Comparison of ENCODE assay signal across 28 mouse cellular contexts in genomic region chr3:93368171-93368570, GRCm38 (mm10). TPM values are rescaled to one million over a fixed set of nuclear protein-coding genes. Genes with fewer than 3 reads are reported as not detected.
A peak's percentile ranks its signal among the peaks of the same experiment; 100 is the strongest.
DNase-seq lines count a peak whose midpoint lies in the region; ATAC-seq and TF ChIP-seq lines count a peak whose summit lies in the region.
"Had no signal": no experiment of that assay in that cellular context is flagged by ENCODE, and none has a peak within 500 bp of the region (broad histone marks: within the 10 kb centered on the region; RNA-seq: fewer than 3 reads in every experiment).

No protein-coding gene starts in this region.

- TF ChIP-seq EP300 in liver, postnatal 0 days (IDR thresholded peaks at IDR 0.05; ENCODE audit: low read depth) = no peak
- no peak for TF ChIP-seq EP300 in stomach, postnatal 0 days (optimal IDR thresholded peaks at IDR 0.05)

- H3K4me1 ChIP-seq in intestine, embryonic 14.5 days (replicated peaks; ENCODE audit: control insufficient read depth, insufficient read depth, low read length) = no peaks in the 10 kb centered on the region
- no peaks in the 10 kb centered on the region for H3K4me1 ChIP-seq in intestine, postnatal 0 days (replicated peaks; ENCODE audit: control insufficient read depth, insufficient read depth, low read length)
- no peaks in the 10 kb centered on the region; the same call in none of the 2 replicates for H3K4me1 ChIP-seq in liver, embryonic 16.5 days (ENCODE audit: control insufficient read depth, low read depth, low read length)
- 0 out of 2 replicates have a peak, but pooled peaks cover 7% of the 10 kb centered on the region for H3K4me1 ChIP-seq in liver, postnatal 0 days (ENCODE audit: insufficient read depth)
- no peaks in the 10 kb centered on the region for H3K4me1 ChIP-seq in stomach, embryonic 15.5 days
- H3K4me1 ChIP-seq in stomach, postnatal 0 days (replicated peaks; ENCODE audit: control insufficient read depth, insufficient read depth) = no peaks in the 10 kb centered on the region
- H3K4me1 ChIP-seq: embryonic facial prominence, embryonic 15.5 days; forebrain, embryonic 10.5 days; forebrain, embryonic 15.5 days; hindbrain, embryonic 12.5 days had no signal

- H3K27ac ChIP-seq in intestine, embryonic 14.5 days (ENCODE audit: low read depth) = no peak overlapping the region
- no peak overlapping the region for H3K27ac ChIP-seq in intestine, postnatal 0 days (ENCODE audit: low read depth, low read length)
- no peak overlapping the region for H3K27ac ChIP-seq in liver, embryonic 16.5 days (ENCODE audit: low read length)
- H3K27ac ChIP-seq in liver, postnatal 0 days (ENCODE audit: low read depth) = no peak overlapping the region
- H3K27ac ChIP-seq in stomach, embryonic 15.5 days = peak overlapping the region; percentile 64; the same call in 1 of the 2 replicates
- no peak overlapping the region for H3K27ac ChIP-seq in stomach, postnatal 0 days (replicated peaks)
- H3K27ac ChIP-seq: forebrain, embryonic 10.5 days; forebrain, embryonic 15.5 days; heart, embryonic 10.5 days; hindbrain, embryonic 12.5 days had no signal

- H3K36me3 ChIP-seq in intestine, embryonic 14.5 days (ENCODE audit: control insufficient read depth, insufficient read depth, low read length) = no peaks in the 10 kb centered on the region
- H3K36me3 ChIP-seq in intestine, postnatal 0 days (ENCODE audit: control insufficient read depth, insufficient read depth) = no peaks in the 10 kb centered on the region
- H3K36me3 ChIP-seq in liver, embryonic 16.5 days (ENCODE audit: control insufficient read depth, insufficient read depth) = no peaks in the 10 kb centered on the region
- no peaks in the 10 kb centered on the region for H3K36me3 ChIP-seq in liver, postnatal 0 days (replicated peaks; ENCODE audit: insufficient read depth, low read length)
- no peaks in the 10 kb centered on the region for H3K36me3 ChIP-seq in stomach, embryonic 15.5 days
- no peaks in the 10 kb centered on the region for H3K36me3 ChIP-seq in stomach, postnatal 0 days (ENCODE audit: control insufficient read depth, insufficient read depth, low read length)
- H3K36me3 ChIP-seq: embryonic facial prominence, embryonic 15.5 days; forebrain, embryonic 10.5 days; forebrain, embryonic 15.5 days; G1E; heart, embryonic 10.5 days; hindbrain, embryonic 12.5 days had no signal

- H3K4me2 ChIP-seq in intestine, embryonic 14.5 days (ENCODE audit: low read length) = no peak overlapping the region
- no peak overlapping the region for H3K4me2 ChIP-seq in intestine, postnatal 0 days (replicated peaks; ENCODE audit: low read depth)
- no peak overlapping the region for H3K4me2 ChIP-seq in liver, embryonic 16.5 days (ENCODE audit: low read depth, low read length)
- H3K4me2 ChIP-seq in liver, postnatal 0 days (ENCODE audit: low read depth, low read length) = no peak overlapping the region
- H3K4me2 ChIP-seq in stomach, embryonic 15.5 days = no peak overlapping the region
- H3K4me2 ChIP-seq in stomach, postnatal 0 days (replicated peaks; ENCODE audit: low read depth) = no peak overlapping the region
- H3K4me2 ChIP-seq: embryonic facial prominence, embryonic 15.5 days; forebrain, embryonic 15.5 days; hindbrain, embryonic 12.5 days had no signal

- DNase-seq in intestine, embryonic 14.5 days (ENCODE audit: low spot score) = no peak
- DNase-seq in liver, postnatal 0 days = no peak
- DNase-seq in stomach, postnatal 0 days (ENCODE audit: low spot score) = no peak
- DNase-seq in heart, adult 9 months (ENCODE audit: low spot score in 2 of 2) = no peak
- DNase-seq: adrenal gland, adult 8-10 months; B cell, adult 2 months; cerebellum, adult 11 months; cerebellum, adult 8-10 months; cerebellum, postnatal 14 days; embryo, embryonic 11 days; gastrocnemius, postnatal 36 days; heart, adult 11 months; heart, postnatal 10 days; heart, postnatal 4 days had no signal

- ATAC-seq in intestine, embryonic 14.5 days (replicated peaks; ENCODE audit: low FRiP score, low TSS enrichment, low read depth) = 0 out of 2 replicates have a peak, but pooled peaks have one; percentile 59
- ATAC-seq in intestine, postnatal 0 days = no peak
- ATAC-seq in liver, embryonic 16.5 days (ENCODE audit: low read depth) = peak; percentile 35; the same call in 1 of the 2 replicates
- ATAC-seq in liver, postnatal 0 days = no peak
- ATAC-seq in stomach, embryonic 15.5 days (ENCODE audit: insufficient read depth, low FRiP score, low read depth) = no peak
- no peak for ATAC-seq in stomach, postnatal 0 days (ENCODE audit: low FRiP score, low TSS enrichment)
- ATAC-seq: CD4-positive, CD25-positive, alpha-beta regulatory T cell, adult 4 months; forebrain, embryonic 15.5 days had no signal

- WGBS in intestine, embryonic 14.5 days = 75% methylated on average over 1 of the region's 1 CpGs
- 22% methylated on average over 1 of the region's 1 CpGs for WGBS in intestine, postnatal 0 days
- 11% methylated on average over 1 of the region's 1 CpGs for WGBS in liver, embryonic 16.5 days (ENCODE audit: insufficient replicate concordance)
- 43% methylated on average over 1 of the region's 1 CpGs for WGBS in liver, postnatal 0 days (ENCODE audit: insufficient replicate concordance)
- 48% methylated on average over 1 of the region's 1 CpGs for WGBS in stomach, embryonic 15.5 days
- WGBS in stomach, postnatal 0 days = 43% methylated on average over 1 of the region's 1 CpGs

- no peak overlapping the region for H3K9ac ChIP-seq in intestine, embryonic 14.5 days (ENCODE audit: low read length)
- no peak overlapping the region for H3K9ac ChIP-seq in intestine, postnatal 0 days (ENCODE audit: low read depth, low read length)
- H3K9ac ChIP-seq in liver, embryonic 16.5 days (ENCODE audit: low read depth, low read length) = no peak overlapping the region
- H3K9ac ChIP-seq in liver, postnatal 0 days (replicated peaks) = no peak overlapping the region
- no peak overlapping the region for H3K9ac ChIP-seq in stomach, embryonic 15.5 days
- no peak overlapping the region for H3K9ac ChIP-seq in stomach, postnatal 0 days (ENCODE audit: low read length)
- H3K9ac ChIP-seq: embryonic facial prominence, embryonic 15.5 days; forebrain, embryonic 15.5 days; hindbrain, embryonic 12.5 days had no signal

- no peak overlapping the region for H3K4me3 ChIP-seq in intestine, embryonic 14.5 days (ENCODE audit: low read depth, low read length)
- no peak overlapping the region for H3K4me3 ChIP-seq in intestine, postnatal 0 days (ENCODE audit: low read depth, low read length)
- no peak overlapping the region for H3K4me3 ChIP-seq in liver, embryonic 16.5 days (ENCODE audit: low read depth, low read length)
- no peak overlapping the region for H3K4me3 ChIP-seq in liver, postnatal 0 days (ENCODE audit: low read depth, low read length)
- H3K4me3 ChIP-seq in stomach, embryonic 15.5 days (replicated peaks) = no peak overlapping the region
- H3K4me3 ChIP-seq in stomach, postnatal 0 days (ENCODE audit: low read depth, low read length) = no peak overlapping the region
- H3K4me3 ChIP-seq: embryonic facial prominence, embryonic 15.5 days; erythroblast, embryonic 14.5 days; forebrain, embryonic 10.5 days; forebrain, embryonic 15.5 days; heart, embryonic 10.5 days; hindbrain, embryonic 12.5 days had no signal

- no peaks in the 10 kb centered on the region for H3K9me3 ChIP-seq in intestine, embryonic 14.5 days (ENCODE audit: control insufficient read depth, low read length)
- no peaks in the 10 kb centered on the region for H3K9me3 ChIP-seq in intestine, postnatal 0 days (ENCODE audit: control insufficient read depth)
- H3K9me3 ChIP-seq in liver, embryonic 16.5 days (replicated peaks; ENCODE audit: control insufficient read depth, low read length) = no peaks in the 10 kb centered on the region
- H3K9me3 ChIP-seq in liver, postnatal 0 days (ENCODE audit: low read length) = no peaks in the 10 kb centered on the region
- H3K9me3 ChIP-seq in stomach, embryonic 15.5 days = no peaks in the 10 kb centered on the region
- no peaks in the 10 kb centered on the region for H3K9me3 ChIP-seq in stomach, postnatal 0 days (ENCODE audit: control insufficient read depth, low read length)
- H3K9me3 ChIP-seq: embryonic facial prominence, embryonic 15.5 days; forebrain, embryonic 10.5 days; forebrain, embryonic 15.5 days; heart, embryonic 10.5 days; hindbrain, embryonic 12.5 days had no signal

- TF ChIP-seq CTCF in intestine, postnatal 0 days (IDR thresholded peaks at IDR 0.05; ENCODE audit: low read depth) = no peak
- no peak for TF ChIP-seq CTCF in liver, postnatal 0 days (IDR thresholded peaks at IDR 0.05; ENCODE audit: low read depth)
- no peak for TF ChIP-seq CTCF in stomach, postnatal 0 days (IDR thresholded peaks at IDR 0.05; ENCODE audit: low read depth)

- H3K27me3 ChIP-seq in intestine, embryonic 14.5 days (replicated peaks; ENCODE audit: control insufficient read depth, insufficient read depth, low read length) = no peaks in the 10 kb centered on the region
- H3K27me3 ChIP-seq in intestine, postnatal 0 days (replicated peaks; ENCODE audit: control insufficient read depth, insufficient read depth, low read length) = no peaks in the 10 kb centered on the region
- H3K27me3 ChIP-seq in liver, embryonic 16.5 days (ENCODE audit: control insufficient read depth, insufficient read depth, low read depth, low read length) = no peaks in the 10 kb centered on the region
- H3K27me3 ChIP-seq in liver, postnatal 0 days (ENCODE audit: insufficient read depth, low read length) = no peaks in the 10 kb centered on the region
- H3K27me3 ChIP-seq in stomach, embryonic 15.5 days (replicated peaks) = no peaks in the 10 kb centered on the region
- no peaks in the 10 kb centered on the region for H3K27me3 ChIP-seq in stomach, postnatal 0 days (ENCODE audit: control insufficient read depth, insufficient read depth, low read length)
- H3K27me3 ChIP-seq: embryonic facial prominence, embryonic 15.5 days; forebrain, embryonic 15.5 days; hindbrain, embryonic 12.5 days had no signal

RNA-seq across cellular contexts. Expression of gene Rptn, which starts 25.3 kb away (rescaled TPM):
- not detected in 2 replicates for polyA plus RNA-seq in intestine, embryonic 14.5 days (2014; fragmentation: Nextera tagmentation; extraction: Ambion mirVana)
- polyA plus RNA-seq in intestine, postnatal 0 days (2015; fragmentation: Nextera tagmentation; extraction: Ambion mirVana) = not detected in 2 replicates
- not detected in 2 replicates for polyA plus RNA-seq in liver, embryonic 16.5 days (2015; fragmentation: Nextera tagmentation; extraction: Ambion mirVana)
- not detected in 2 replicates for polyA plus RNA-seq in liver, postnatal 0 days (2015; fragmentation: Nextera tagmentation; extraction: Ambion mirVana)
- 1.2 and 6.0 TPM in 2 replicates for polyA plus RNA-seq in stomach, embryonic 15.5 days (2015; fragmentation: Nextera tagmentation; extraction: Ambion mirVana)
- 181 and 233 TPM in 2 replicates for polyA plus RNA-seq in stomach, postnatal 0 days (2015; fragmentation: Nextera tagmentation; extraction: Ambion mirVana)
- polyA plus RNA-seq: brain, embryonic 14.5 days; CD4-positive, CD25-positive, alpha-beta regulatory T cell, adult 4 months; embryonic facial prominence, embryonic 11.5 days; forebrain, embryonic 10.5 days; forebrain, embryonic 15.5 days; G1E; heart, embryonic 10.5 days; heart, embryonic 14.5 days; hindbrain, embryonic 12.5 days had no signal

RNA-seq across cellular contexts. Expression of gene Hrnr, which starts 48.6 kb away (rescaled TPM):
- polyA plus RNA-seq in intestine, embryonic 14.5 days (2014; fragmentation: Nextera tagmentation; extraction: Ambion mirVana) = not detected in 2 replicates
- not detected in 2 replicates for polyA plus RNA-seq in intestine, postnatal 0 days (2015; fragmentation: Nextera tagmentation; extraction: Ambion mirVana)
- polyA plus RNA-seq in liver, embryonic 16.5 days (2015; fragmentation: Nextera tagmentation; extraction: Ambion mirVana) = 0.02 TPM in 1 of 2 replicates, not detected in the other
- not detected in 2 replicates for polyA plus RNA-seq in liver, postnatal 0 days (2015; fragmentation: Nextera tagmentation; extraction: Ambion mirVana)
- polyA plus RNA-seq in stomach, embryonic 15.5 days (2015; fragmentation: Nextera tagmentation; extraction: Ambion mirVana) = 0.01 and 0.17 TPM in 2 replicates
- polyA plus RNA-seq in stomach, postnatal 0 days (2015; fragmentation: Nextera tagmentation; extraction: Ambion mirVana) = 60.2 and 63.1 TPM in 2 replicates
- polyA plus RNA-seq: brain, embryonic 14.5 days; CD4-positive, CD25-positive, alpha-beta regulatory T cell, adult 4 months; embryonic facial prominence, embryonic 11.5 days; erythroblast, embryonic 14.5 days; forebrain, embryonic 10.5 days; forebrain, embryonic 15.5 days; G1E; heart, embryonic 10.5 days; heart, embryonic 14.5 days; hindbrain, embryonic 12.5 days had no signal

Comparison
In these comparisons a context has a peak if more than half of its experiments do, and no peak if none do; other contexts are left out.
1. ATAC-seq: peak in intestine, embryonic 14.5 days (single experiment) and liver, embryonic 16.5 days (single experiment); none in intestine, postnatal 0 days (single experiment), liver, postnatal 0 days (single experiment), stomach, embryonic 15.5 days (single experiment) and stomach, postnatal 0 days (single experiment).
2. RNA of gene Rptn, which starts 25.3 kb away (polyA plus RNA-seq): 181 to 233 TPM in stomach, postnatal 0 days; 1.2 to 6.0 TPM in stomach, embryonic 15.5 days, not detected in liver, embryonic 16.5 days, not detected in intestine, embryonic 14.5 days, not detected in intestine, postnatal 0 days and not detected in liver, postnatal 0 days; every median in the first group is over 10 times any median in the second.
3. RNA of gene Hrnr, which starts 48.6 kb away (polyA plus RNA-seq): 60.2 to 63.1 TPM in stomach, postnatal 0 days; 0.01 to 0.17 TPM in stomach, embryonic 15.5 days, not detected in intestine, postnatal 0 days, not detected in intestine, embryonic 14.5 days, 0.02 TPM in liver, embryonic 16.5 days and not detected in liver, postnatal 0 days; every median in the first group is over 10 times any median in the second.